Mouse (Mus musculus) spleen, adult 2 months (tissue): ENCODE data around the gene Gm20388.

Experiments
- CTCF ChIP-seq: fragments of 200-500 bp; IDR thresholded peaks from 2 replicates; pipeline ENCODE4 v1.5.1; 2011; ENCODE audit warnings: mild to moderate bottlenecking, inconsistent platforms; ENCODE audit not compliant: insufficient read depth, insufficient read length, insufficient replicate concordance; ENCODE audit errors: extremely low read depth
- POLR2A ChIP-seq: fragments of 200-500 bp; IDR thresholded peaks from 2 replicates; pipeline ENCODE4 v1.6.1; 2011; ENCODE audit warnings: low read depth, low read length, inconsistent platforms

- no peak for TF ChIP-seq CTCF
- TF ChIP-seq POLR2A: no peak
Measured at GRCm38 (mm10) chr8:124330433-124330832, 4419.8 kb downstream of the Gm20388 start.
